Comparison of ENCODE assay signal across 21 mouse cellular contexts in the genomic region with DNA sequence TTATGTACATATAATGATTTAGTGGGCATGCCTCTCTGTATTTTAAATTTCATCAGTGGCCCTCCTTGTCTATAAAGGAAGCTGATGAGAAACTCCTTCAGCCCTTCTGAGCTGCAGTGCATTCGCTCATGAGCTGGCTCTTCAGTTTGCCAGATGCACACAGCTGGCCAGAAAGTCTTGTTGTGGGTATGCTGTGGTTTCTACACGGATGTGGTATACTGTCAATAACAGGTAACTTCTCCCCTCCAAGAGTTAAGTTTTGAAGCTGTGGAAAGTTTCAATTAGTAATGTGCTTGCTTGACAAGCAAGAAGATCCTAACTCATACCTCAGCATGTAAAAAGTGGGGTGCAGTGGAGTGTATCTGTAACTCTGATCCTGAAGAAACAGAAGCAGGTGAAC.
A peak's percentile ranks its signal among the peaks of the same experiment; 100 is the strongest.
DNase-seq lines count a peak whose midpoint lies in the region; ATAC-seq and TF ChIP-seq lines count a peak whose summit lies in the region.
"Had no signal": no experiment of that assay in that cellular context is flagged by ENCODE, and none has a peak within 500 bp of the region (broad histone marks: within the 10 kb centered on the region; RNA-seq: fewer than 3 reads in every experiment).

No protein-coding gene starts in this region.

- H3K4me2 ChIP-seq in embryonic facial prominence, embryonic 15.5 days (replicated peaks) = no peak overlapping the region
- no peak overlapping the region for H3K4me2 ChIP-seq in limb, embryonic 15.5 days
- H3K4me2 ChIP-seq in stomach, postnatal 0 days (replicated peaks; ENCODE audit: low read depth) = no peak overlapping the region
- no peak overlapping the region for H3K4me2 ChIP-seq in liver, embryonic 12.5 days
- H3K4me2 ChIP-seq: hindbrain, embryonic 15.5 days; liver, embryonic 13.5 days; lung, embryonic 14.5 days; midbrain, embryonic 11.5 days; neural tube, embryonic 13.5 days had no signal

- no peak for ATAC-seq in embryonic facial prominence, embryonic 15.5 days (ENCODE audit: insufficient number of reproducible peaks, low FRiP score, low TSS enrichment, low read depth)
- ATAC-seq in limb, embryonic 15.5 days (ENCODE audit: insufficient number of reproducible peaks, low FRiP score, low TSS enrichment, low read depth) = no peak
- no peak for ATAC-seq in stomach, postnatal 0 days (ENCODE audit: low FRiP score, low TSS enrichment)
- ATAC-seq in liver, embryonic 12.5 days = no peak
- ATAC-seq: intestine, postnatal 0 days had no signal

- no peaks in the 10 kb centered on the region for H3K27me3 ChIP-seq in embryonic facial prominence, embryonic 15.5 days
- no peaks in the 10 kb centered on the region for H3K27me3 ChIP-seq in embryonic facial prominence, embryonic 10.5 days (replicated peaks; ENCODE audit: low read depth, poor library complexity, severe bottlenecking)
- no peaks in the 10 kb centered on the region for H3K27me3 ChIP-seq in limb, embryonic 15.5 days
- H3K27me3 ChIP-seq in stomach, postnatal 0 days (ENCODE audit: control insufficient read depth, insufficient read depth, low read length) = no peaks in the 10 kb centered on the region
- H3K27me3 ChIP-seq in liver, embryonic 12.5 days (replicated peaks) = no peaks in the 10 kb centered on the region
- H3K27me3 ChIP-seq: hindbrain, embryonic 15.5 days; liver, embryonic 13.5 days; neural tube, embryonic 13.5 days had no signal

- peak overlapping the region; percentile 30; the same call in 1 of the 2 replicates for H3K27ac ChIP-seq in embryonic facial prominence, embryonic 15.5 days (replicated peaks)
- no peak overlapping the region for H3K27ac ChIP-seq in embryonic facial prominence, embryonic 10.5 days (replicated peaks)
- H3K27ac ChIP-seq in limb, embryonic 15.5 days = 0 out of 2 replicates have a peak overlapping the region, but pooled peaks have one; percentile 22
- no peak overlapping the region for H3K27ac ChIP-seq in stomach, postnatal 0 days (replicated peaks)
- no peak overlapping the region for H3K27ac ChIP-seq in liver, embryonic 12.5 days
- H3K27ac ChIP-seq: gastrocnemius, adult 2 months; heart, embryonic 10.5 days; hindbrain, embryonic 15.5 days; liver, embryonic 13.5 days; neural tube, embryonic 13.5 days had no signal

- 51% methylated on average over 2 of the region's 2 CpGs for WGBS in embryonic facial prominence, embryonic 15.5 days
- 83% methylated on average over 2 of the region's 2 CpGs for WGBS in embryonic facial prominence, embryonic 10.5 days
- WGBS in limb, embryonic 15.5 days = 53% methylated on average over 2 of the region's 2 CpGs
- WGBS in stomach, postnatal 0 days = 76% methylated on average over 2 of the region's 2 CpGs
- 50% methylated on average over 2 of the region's 2 CpGs for WGBS in liver, embryonic 12.5 days (ENCODE audit: insufficient replicate concordance)

- H3K9me3 ChIP-seq in embryonic facial prominence, embryonic 15.5 days (replicated peaks) = no peaks in the 10 kb centered on the region
- H3K9me3 ChIP-seq in embryonic facial prominence, embryonic 10.5 days = no peaks in the 10 kb centered on the region
- no peaks in the 10 kb centered on the region for H3K9me3 ChIP-seq in limb, embryonic 15.5 days
- H3K9me3 ChIP-seq in stomach, postnatal 0 days (ENCODE audit: control insufficient read depth, low read length) = no peaks in the 10 kb centered on the region
- H3K9me3 ChIP-seq in liver, embryonic 12.5 days (replicated peaks) = no peaks in the 10 kb centered on the region
- H3K9me3 ChIP-seq: heart, embryonic 10.5 days; hindbrain, embryonic 15.5 days; liver, embryonic 13.5 days; neural tube, embryonic 13.5 days had no signal

- no peaks in the 10 kb centered on the region for H3K36me3 ChIP-seq in embryonic facial prominence, embryonic 15.5 days
- H3K36me3 ChIP-seq in embryonic facial prominence, embryonic 10.5 days (replicated peaks) = no peaks in the 10 kb centered on the region
- H3K36me3 ChIP-seq in limb, embryonic 15.5 days = no peaks in the 10 kb centered on the region
- no peaks in the 10 kb centered on the region for H3K36me3 ChIP-seq in stomach, postnatal 0 days (ENCODE audit: control insufficient read depth, insufficient read depth, low read length)
- no peaks in the 10 kb centered on the region for H3K36me3 ChIP-seq in liver, embryonic 12.5 days
- H3K36me3 ChIP-seq: heart, embryonic 10.5 days; hindbrain, embryonic 15.5 days; liver, embryonic 13.5 days; neural tube, embryonic 13.5 days had no signal

- no peak for TF ChIP-seq CTCF in stomach, postnatal 0 days (IDR thresholded peaks at IDR 0.05; ENCODE audit: low read depth)

- H3K9ac ChIP-seq in embryonic facial prominence, embryonic 15.5 days = no peak overlapping the region
- no peak overlapping the region for H3K9ac ChIP-seq in limb, embryonic 15.5 days
- H3K9ac ChIP-seq in stomach, postnatal 0 days (ENCODE audit: low read length) = no peak overlapping the region
- no peak overlapping the region for H3K9ac ChIP-seq in liver, embryonic 12.5 days
- H3K9ac ChIP-seq: hindbrain, embryonic 15.5 days; liver, embryonic 13.5 days; lung, embryonic 14.5 days; neural tube, embryonic 13.5 days had no signal

- TF ChIP-seq EP300 in stomach, postnatal 0 days (optimal IDR thresholded peaks at IDR 0.05) = no peak

- H3K4me3 ChIP-seq in embryonic facial prominence, embryonic 15.5 days (replicated peaks) = no peak overlapping the region
- H3K4me3 ChIP-seq in embryonic facial prominence, embryonic 10.5 days = no peak overlapping the region
- H3K4me3 ChIP-seq in limb, embryonic 15.5 days = no peak overlapping the region
- H3K4me3 ChIP-seq in stomach, postnatal 0 days (ENCODE audit: low read depth, low read length) = no peak overlapping the region
- no peak overlapping the region for H3K4me3 ChIP-seq in liver, embryonic 12.5 days
- H3K4me3 ChIP-seq: gastrocnemius, adult 2 months; heart, embryonic 10.5 days; hindbrain, embryonic 15.5 days; liver, embryonic 13.5 days; neural tube, embryonic 13.5 days had no signal

- no peak for DNase-seq in embryonic facial prominence, embryonic 10.5 days (ENCODE audit: low spot score)
- peak; percentile 23 to 33 for DNase-seq in CD8-positive naive resting alpha-beta T cell, adult 2 months (ENCODE audit: low read depth in 2 of 2, low spot score in 2 of 2)
- peak; percentile 82 for DNase-seq in thymus, postnatal 14 days
- no peak for DNase-seq in adrenal gland, postnatal 14 days
- DNase-seq in stomach, postnatal 0 days (ENCODE audit: low spot score) = no peak
- DNase-seq: adrenal gland, postnatal 25 days; cerebellum, adult 11 months; cerebellum, postnatal 25 days; layer of hippocampus, postnatal 36 days; liver, embryonic 13.5 days; lung, embryonic 14.5 days; right cerebral cortex, adult 18-20 months had no signal

- peaks cover 11% of the 10 kb centered on the region for H3K4me1 ChIP-seq in embryonic facial prominence, embryonic 15.5 days
- no peaks in the 10 kb centered on the region for H3K4me1 ChIP-seq in embryonic facial prominence, embryonic 10.5 days
- peaks cover 11% of the 10 kb centered on the region for H3K4me1 ChIP-seq in limb, embryonic 15.5 days
- H3K4me1 ChIP-seq in stomach, postnatal 0 days (replicated peaks; ENCODE audit: control insufficient read depth, insufficient read depth) = no peaks in the 10 kb centered on the region
- H3K4me1 ChIP-seq in liver, embryonic 12.5 days = no peaks in the 10 kb centered on the region
- H3K4me1 ChIP-seq: heart, embryonic 10.5 days; hindbrain, embryonic 15.5 days; liver, embryonic 13.5 days; neural tube, embryonic 13.5 days had no signal

Comparison
In these comparisons a context has a peak if more than half of its experiments do, and no peak if none do; other contexts are left out.
1. H3K27ac ChIP-seq: peak in embryonic facial prominence, embryonic 15.5 days (single experiment) and limb, embryonic 15.5 days (single experiment); none in embryonic facial prominence, embryonic 10.5 days (single experiment), stomach, postnatal 0 days (single experiment) and liver, embryonic 12.5 days (single experiment).
2. DNase-seq: peak in CD8-positive naive resting alpha-beta T cell, adult 2 months (2 of 2) and thymus, postnatal 14 days (single experiment); none in embryonic facial prominence, embryonic 10.5 days (single experiment), adrenal gland, postnatal 14 days (single experiment) and stomach, postnatal 0 days (single experiment).